Mouse (Mus musculus) neural tube, embryonic 12.5 days (tissue): ENCODE measurements around the gene Cnn3. TPM values are rescaled to one million over a fixed set of nuclear protein-coding genes. Genes with fewer than 3 reads are reported as not detected.

Source experiments
- ATAC-seq: fragments of 200-750 bp; cut with Nextera tagmentation; 2 replicates; pipeline ENCODE4 v1.8.0; 2017; ENCODE audit warnings: low read depth, mild to moderate bottlenecking, moderate TSS enrichment, moderate library complexity; ENCODE audit not compliant: low FRiP score
- H3K27ac ChIP-seq: fragments of 300-500 bp; sonication (generic); 2 replicates; pipeline ENCODE4 v1.5.1; 2016
- H3K27me3 ChIP-seq: fragments of 300-500 bp; sonication (generic); replicated peaks from 2 replicates; pipeline ENCODE4 v1.6.1; 2016; ENCODE audit warnings: mild to moderate bottlenecking
- H3K36me3 ChIP-seq: fragments of 300-500 bp; sonication (generic); 2 replicates; pipeline ENCODE4 v1.6.1; 2016; ENCODE audit warnings: mild to moderate bottlenecking
- H3K4me1 ChIP-seq: fragments of 300-500 bp; sonication (generic); 2 replicates; pipeline ENCODE4 v1.6.1; 2016
- H3K4me2 ChIP-seq: fragments of 300-500 bp; sonication (generic); replicated peaks from 2 replicates; pipeline ENCODE4 v1.6.1; 2016; ENCODE audit warnings: mild to moderate bottlenecking
- H3K4me3 ChIP-seq: fragments of 300-500 bp; sonication (generic); 2 replicates; pipeline ENCODE4 v1.5.1; 2016
- H3K9ac ChIP-seq: fragments of 300-500 bp; sonication (generic); 2 replicates; pipeline ENCODE4 v1.6.1; 2016; ENCODE audit warnings: mild to moderate bottlenecking
- H3K9me3 ChIP-seq: fragments of 300-500 bp; sonication (generic); 2 replicates; pipeline ENCODE4 v1.6.1; 2016; ENCODE audit warnings: mild to moderate bottlenecking
- WGBS: fragments of 180-500 bp; shearing (Covaris S2); methylation state at CpG from one replicate; pipeline ENCODE4 v1.1.7; 2016; 5-methylcytosine and 5-hydroxymethylcytosine counted together
- polyA plus RNA-seq: library from polyadenylated mRNA; unstranded; fragments of >200 nt; fragmentation: Nextera tagmentation; extraction: Ambion mirVana; gene quantifications from 2 replicates; pipeline ENCODE4 v1.2.1, GENCODE M21; 2016

The Cnn3 gene
- polyA plus RNA-seq, 1 experiment from 2014 or later: 919 TPM

GRCm38 (mm10) chr3:121402096-121402495, 24.2 kb upstream of the Cnn3 start:
- ATAC-seq: no peak
- Histone ChIP-seq H3K27me3 (no peaks in the 10 kb centered on the region), H3K9ac (no peak overlapping the region), H3K9me3 (no peaks in the 10 kb centered on the region), H3K36me3 (no peaks in the 10 kb centered on the region), H3K27ac (no peak overlapping the region), H3K4me2 (no peak overlapping the region), H3K4me1 (no peaks in the 10 kb centered on the region), H3K4me3 (no peak overlapping the region)
- 87% methylated on average over 6 of the region's 6 CpGs for WGBS

GRCm38 (mm10) chr3:121403449-121403848, 22.8 kb upstream of the Cnn3 start:
- H3K36me3 ChIP-seq: no peaks in the 10 kb centered on the region
- no peaks in the 10 kb centered on the region for H3K9me3 ChIP-seq
- H3K4me2 ChIP-seq: no peak overlapping the region
- 31% methylated on average over 5 of the region's 5 CpGs for WGBS
- no peak for ATAC-seq
- no peaks in the 10 kb centered on the region for H3K27me3 ChIP-seq
- H3K9ac ChIP-seq: no peak overlapping the region
- no peaks in the 10 kb centered on the region for H3K4me1 ChIP-seq
- no peak overlapping the region for H3K27ac ChIP-seq
- H3K4me3 ChIP-seq: no peak overlapping the region

GRCm38 (mm10) chr3:121405101-121405500, 21.2 kb upstream of the Cnn3 start:
- no peak overlapping the region for H3K9ac ChIP-seq
- no peaks in the 10 kb centered on the region for H3K4me1 ChIP-seq
- H3K27me3 ChIP-seq: no peaks in the 10 kb centered on the region
- H3K4me2 ChIP-seq: no peak overlapping the region
- no peak overlapping the region for H3K27ac ChIP-seq
- no peaks in the 10 kb centered on the region for H3K36me3 ChIP-seq
- no peak for ATAC-seq
- no peaks in the 10 kb centered on the region for H3K9me3 ChIP-seq
- no peak overlapping the region for H3K4me3 ChIP-seq
- 85% methylated on average over 5 of the region's 5 CpGs for WGBS

GRCm38 (mm10) chr3:121407417-121407816, 18.9 kb upstream of the Cnn3 start:
- no peak for ATAC-seq
- H3K9ac ChIP-seq: no peak overlapping the region
- no peaks in the 10 kb centered on the region for H3K36me3 ChIP-seq
- no peaks in the 10 kb centered on the region for H3K9me3 ChIP-seq
- 80% methylated on average over 9 of the region's 9 CpGs for WGBS
- no peak overlapping the region for H3K4me2 ChIP-seq
- no peaks in the 10 kb centered on the region for H3K4me1 ChIP-seq
- no peak overlapping the region for H3K27ac ChIP-seq
- H3K27me3 ChIP-seq: no peaks in the 10 kb centered on the region
- no peak overlapping the region for H3K4me3 ChIP-seq

- no peak overlapping the region for H3K9ac ChIP-seq
- H3K27me3 ChIP-seq: no peaks in the 10 kb centered on the region
- no peaks in the 10 kb centered on the region for H3K36me3 ChIP-seq
- no peak overlapping the region for H3K27ac ChIP-seq
- H3K4me2 ChIP-seq: no peak overlapping the region
- ATAC-seq: no peak
- no peak overlapping the region for H3K4me3 ChIP-seq
- no peaks in the 10 kb centered on the region for H3K4me1 ChIP-seq
- 89% methylated on average over 3 of the region's 3 CpGs for WGBS
- H3K9me3 ChIP-seq: no peaks in the 10 kb centered on the region
Observed at GRCm38 (mm10) chr3:121408386-121408785, 17.9 kb upstream of the Cnn3 start.

- 44% methylated on average over 6 of the region's 6 CpGs for WGBS
- H3K4me1 ChIP-seq: no peaks in the 10 kb centered on the region
- H3K9ac ChIP-seq: no peak overlapping the region
- H3K27me3 ChIP-seq: no peaks in the 10 kb centered on the region
- H3K36me3 ChIP-seq: no peaks in the 10 kb centered on the region
- H3K4me3 ChIP-seq: no peak overlapping the region
- ATAC-seq: no peak
- no peaks in the 10 kb centered on the region for H3K9me3 ChIP-seq
- no peak overlapping the region for H3K27ac ChIP-seq
- no peak overlapping the region for H3K4me2 ChIP-seq
Observed at GRCm38 (mm10) chr3:121411450-121411849, 14.8 kb upstream of the Cnn3 start.

GRCm38 (mm10) chr3:121416171-121417154, 9.8 kb upstream of the Cnn3 start:
- H3K4me2 ChIP-seq: no peak overlapping the region
- no peak for ATAC-seq
- no peaks in the 10 kb centered on the region for H3K36me3 ChIP-seq
- no peaks in the 10 kb centered on the region for H3K27me3 ChIP-seq
- peaks cover 3% of the 10 kb centered on the region; the same call in 1 of the 2 replicates for H3K4me1 ChIP-seq
- H3K9ac ChIP-seq: no peak overlapping the region
- 69% methylated on average over 5 of the region's 5 CpGs for WGBS
- no peaks in the 10 kb centered on the region for H3K9me3 ChIP-seq
- no peak overlapping the region for H3K4me3 ChIP-seq
- no peak overlapping the region for H3K27ac ChIP-seq

GRCm38 (mm10) chr3:121417379-121418250, 8.7 kb upstream of the Cnn3 start:
- Histone ChIP-seq H3K4me3 (no peak overlapping the region), H3K4me2 (no peak overlapping the region), H3K27ac (no peak overlapping the region), H3K9me3 (no peaks in the 10 kb centered on the region), H3K4me1 (peaks cover 3% of the 10 kb centered on the region; the same call in 1 of the 2 replicates), H3K9ac (no peak overlapping the region), H3K27me3 (no peaks in the 10 kb centered on the region), H3K36me3 (no peaks in the 10 kb centered on the region)
- ATAC-seq: 0 out of 2 replicates have a peak, but pooled peaks have one; percentile 34
- WGBS: 50% methylated on average over 14 of the region's 14 CpGs

- Histone ChIP-seq H3K4me1 (peaks cover 3% of the 10 kb centered on the region; the same call in 1 of the 2 replicates), H3K27ac (no peak overlapping the region), H3K9ac (no peak overlapping the region), H3K9me3 (no peaks in the 10 kb centered on the region), H3K36me3 (no peaks in the 10 kb centered on the region), H3K4me2 (no peak overlapping the region), H3K27me3 (no peaks in the 10 kb centered on the region), H3K4me3 (no peak overlapping the region)
- WGBS: 22% methylated on average over 6 of the region's 6 CpGs
- ATAC-seq: no peak
Observed at GRCm38 (mm10) chr3:121418251-121418601, 8.1 kb upstream of the Cnn3 start.

- H3K4me3 ChIP-seq: no peak overlapping the region
- ATAC-seq: no peak
- peaks cover 3% of the 10 kb centered on the region; the same call in 1 of the 2 replicates for H3K4me1 ChIP-seq
- no peak overlapping the region for H3K9ac ChIP-seq
- H3K27ac ChIP-seq: no peak overlapping the region
- H3K36me3 ChIP-seq: no peaks in the 10 kb centered on the region
- H3K27me3 ChIP-seq: no peaks in the 10 kb centered on the region
- no peak overlapping the region for H3K4me2 ChIP-seq
- WGBS: 63% methylated on average over 9 of the region's 9 CpGs
- no peaks in the 10 kb centered on the region for H3K9me3 ChIP-seq
Observed at GRCm38 (mm10) chr3:121418850-121419435, 7.4 kb upstream of the Cnn3 start.

- Histone ChIP-seq H3K36me3 (no peaks in the 10 kb centered on the region), H3K27me3 (no peaks in the 10 kb centered on the region), H3K27ac (no peak overlapping the region), H3K4me2 (no peak overlapping the region), H3K4me3 (no peak overlapping the region), H3K4me1 (peaks cover 8% of the 10 kb centered on the region; the same call in 1 of the 2 replicates), H3K9ac (no peak overlapping the region), H3K9me3 (no peaks in the 10 kb centered on the region)
- no peak for ATAC-seq
- 87% methylated on average over 8 of the region's 8 CpGs for WGBS
Observed at GRCm38 (mm10) chr3:121422405-121422804, 3.9 kb upstream of the Cnn3 start.
